Mouse (Mus musculus) thymus, adult 18-20 months (tissue): ENCODE data around the gene Gm7792.
"Not testable (repeated sequence)": the region's sequence is repeated elsewhere in the genome, so short reads cannot be mapped to it uniquely, and the experiment has no call there.

Experiments
- DNase-seq, 2 experiments: peaks; one replicate each; pipeline ENCODE4 v3.0.0; 2022; ENCODE audit warnings: mixed read lengths in 2 of 2

The Gm7792 gene

GRCm38 (mm10) chr5:93843476-93843875 lies at the start of gene Gm7792:
Gene Gm7792, plus strand, starts transcription at chr5:93843776.
- DNase-seq = not testable (repeated sequence)
